Mouse (Mus musculus) CD4-positive, CD25-positive, alpha-beta regulatory T cell, adult 4 months (primary cell): ENCODE measurements around the gene Agtpbp1. TPM values are rescaled to one million over a fixed set of nuclear protein-coding genes. Genes with fewer than 3 reads are reported as not detected.

Experiments
- ATAC-seq: one replicate; pipeline ENCODE4 v1.8.0; 2017
- polyA plus RNA-seq, 2 experiments: library from polyadenylated mRNA; unstranded; fragments of 100-300 nt; shearing (Covaris generic); gene quantifications; one replicate each; pipeline ENCODE4 v1.2.1; 2017

The Agtpbp1 gene
- polyA plus RNA-seq, 2 experiments from 2014 or later, result 18.8 to 22.3 TPM

DNA sequence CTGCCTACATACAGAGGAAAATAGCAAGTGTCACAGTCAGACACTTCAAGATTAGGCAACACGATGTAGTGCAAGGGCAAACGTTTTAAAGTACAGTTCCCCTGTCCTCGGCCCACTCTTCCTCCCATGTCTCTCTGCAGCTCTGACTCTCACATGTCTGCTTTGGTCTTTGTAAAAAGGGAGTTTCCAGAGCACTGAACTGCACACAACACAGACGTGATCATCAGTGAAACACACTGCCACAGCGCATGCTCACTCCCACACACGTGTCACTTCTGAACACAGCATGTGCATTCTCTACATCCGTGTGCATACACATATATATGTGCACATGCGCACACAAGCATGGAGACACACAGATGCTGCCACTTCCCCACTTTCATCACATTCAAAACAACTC is 54.5 kb downstream of the Agtpbp1 start:
- ATAC-seq, result peak; percentile 86

DNA sequence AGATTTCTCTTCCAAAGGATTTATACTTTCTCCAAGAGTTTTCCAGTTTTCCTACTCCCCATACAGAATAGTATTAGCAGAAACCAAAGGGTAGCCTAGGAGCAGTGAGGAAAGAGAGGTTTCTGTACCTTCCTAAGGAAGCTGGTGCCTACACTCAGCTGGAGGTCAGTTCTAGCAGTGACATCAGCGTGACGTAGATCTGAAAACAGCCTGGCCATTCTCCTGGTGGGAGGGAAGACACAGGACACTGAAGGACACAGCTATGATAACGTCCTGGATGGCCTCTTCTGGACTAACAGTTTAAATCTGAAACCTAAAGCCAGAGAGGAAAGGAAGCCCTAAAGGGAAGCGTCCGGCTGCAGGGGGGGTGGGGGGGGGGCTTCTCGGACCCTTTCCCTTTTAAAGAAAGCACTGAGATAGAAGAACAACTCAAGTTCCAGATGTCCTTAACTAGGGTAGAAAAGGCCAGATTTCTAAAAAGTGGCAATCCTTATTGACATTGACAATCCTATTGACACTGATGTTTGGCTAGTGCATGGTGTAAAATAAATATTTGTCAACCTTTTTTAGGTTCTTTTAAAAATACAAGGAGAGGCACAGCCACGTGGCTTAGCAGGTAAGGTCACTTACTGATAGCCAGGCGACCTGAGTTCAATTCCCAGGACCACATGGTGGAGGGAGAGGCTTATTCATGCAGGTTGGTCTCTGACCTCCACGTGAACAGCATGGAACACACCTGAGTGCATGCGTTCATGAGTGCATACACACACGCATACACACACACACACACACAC is 63.6 kb downstream of the Agtpbp1 start:
- ATAC-seq, result no peak

DNA sequence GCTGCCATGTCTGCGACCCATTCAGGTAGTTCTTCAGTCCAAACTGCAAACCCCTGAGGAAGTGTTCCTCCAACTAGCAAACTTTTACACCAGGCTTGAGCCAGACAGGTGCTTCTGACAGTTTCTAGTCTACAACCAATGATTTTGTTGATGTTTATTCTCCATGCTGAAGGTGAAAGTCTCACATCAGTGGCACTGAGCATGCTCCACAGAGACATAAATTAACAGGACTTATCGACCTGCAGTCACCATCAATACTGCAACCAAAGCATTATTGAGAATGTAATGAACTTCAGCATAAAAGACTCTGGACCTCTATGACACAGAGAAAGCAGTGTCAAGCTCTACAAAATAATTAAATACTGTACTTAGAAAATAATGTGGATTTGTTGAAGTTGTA is 64.2 kb downstream of the Agtpbp1 start:
- no peak for ATAC-seq

DNA sequence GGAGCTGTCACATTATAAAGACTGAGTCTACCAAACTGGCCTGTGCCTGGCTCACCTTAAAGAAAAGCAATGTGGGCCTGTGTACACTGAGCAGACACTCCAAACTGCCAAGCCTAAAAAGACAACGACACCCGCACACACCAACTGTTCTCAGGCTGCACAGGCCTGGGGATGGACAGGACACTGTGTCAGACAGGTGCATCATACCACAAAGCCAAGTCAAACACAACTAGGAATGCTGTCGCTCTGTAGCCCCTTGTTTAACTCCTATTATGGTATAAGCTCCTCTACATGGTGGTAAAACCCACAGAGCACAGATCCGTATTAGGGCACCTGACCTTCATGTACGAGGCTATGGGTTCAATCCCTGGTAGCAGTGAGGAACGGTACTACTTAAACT is 65.5 kb downstream of the Agtpbp1 start:
- no peak for ATAC-seq

DNA sequence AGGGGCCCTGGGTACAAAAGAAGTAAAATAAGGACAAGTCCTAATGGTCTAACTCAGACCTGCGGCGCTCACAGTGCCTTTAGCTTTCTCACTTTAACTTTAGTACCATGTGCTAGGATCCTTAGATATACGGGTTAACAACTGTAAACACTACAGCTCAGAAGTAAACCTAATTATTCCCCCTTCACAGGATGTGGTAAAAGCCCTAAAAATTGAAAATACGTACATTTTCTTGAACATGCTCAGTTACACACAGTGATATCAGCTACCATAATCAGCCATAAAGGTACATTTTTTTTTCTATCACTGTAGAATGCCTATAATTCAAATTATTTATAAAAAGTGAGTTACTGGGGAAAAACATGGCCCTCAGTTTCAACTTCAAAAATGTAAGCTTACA is 67.0 kb downstream of the Agtpbp1 start:
- ATAC-seq, result peak; percentile 74

DNA sequence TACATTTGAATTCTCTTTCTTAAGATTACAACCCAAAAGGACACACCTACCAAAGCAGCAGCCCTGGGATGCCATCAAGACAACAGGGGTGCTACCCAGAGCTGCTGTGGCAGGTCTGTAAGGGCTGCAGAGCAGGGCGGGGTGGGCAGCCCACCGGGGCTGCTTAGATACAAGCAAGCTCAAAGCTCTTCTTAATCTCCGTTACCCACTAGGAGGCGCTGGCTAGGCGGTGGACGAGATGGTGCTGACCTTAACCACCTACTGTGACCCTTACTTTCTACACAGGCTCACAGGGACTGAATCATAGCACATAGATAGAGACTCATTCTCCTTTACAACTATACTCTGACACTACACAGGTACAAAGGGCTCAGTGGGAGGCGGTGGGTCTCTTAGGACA is 70.0 kb downstream of the Agtpbp1 start:
- ATAC-seq, result peak; percentile 34

DNA sequence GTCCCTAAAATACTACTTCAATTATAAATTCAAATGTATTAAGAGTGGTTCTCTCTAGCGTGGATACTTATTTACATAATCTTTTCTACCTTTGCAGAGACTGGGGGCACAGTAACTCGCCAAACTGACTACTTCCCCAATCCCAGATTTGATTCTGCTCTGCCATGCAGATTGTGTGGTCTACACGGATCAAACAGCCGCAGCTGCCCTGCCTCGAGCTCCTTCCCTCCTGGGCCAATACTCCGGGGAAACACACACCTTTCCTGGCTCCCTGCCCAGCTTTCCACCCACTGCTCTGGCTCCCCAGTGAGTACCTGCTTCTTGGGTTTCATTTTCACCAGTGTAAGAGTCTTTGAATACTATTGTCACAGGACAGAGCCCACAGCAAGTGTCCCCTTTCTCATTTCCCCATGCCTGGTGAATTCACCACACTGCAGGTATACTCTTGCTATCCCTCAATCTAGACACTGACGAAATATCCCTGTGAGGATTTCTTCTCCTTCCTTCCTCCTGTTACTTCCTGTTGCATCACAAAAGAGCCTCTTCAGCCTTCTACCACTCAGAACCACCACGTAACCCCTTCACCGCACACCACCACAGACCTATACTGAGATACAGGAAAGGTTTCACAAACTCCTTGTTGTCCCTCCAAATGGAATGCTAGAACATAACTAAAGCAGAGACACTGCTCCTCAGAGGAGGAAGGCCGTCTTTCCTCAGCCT is 75.2 kb downstream of the Agtpbp1 start:
- peak; percentile 60 for ATAC-seq

DNA sequence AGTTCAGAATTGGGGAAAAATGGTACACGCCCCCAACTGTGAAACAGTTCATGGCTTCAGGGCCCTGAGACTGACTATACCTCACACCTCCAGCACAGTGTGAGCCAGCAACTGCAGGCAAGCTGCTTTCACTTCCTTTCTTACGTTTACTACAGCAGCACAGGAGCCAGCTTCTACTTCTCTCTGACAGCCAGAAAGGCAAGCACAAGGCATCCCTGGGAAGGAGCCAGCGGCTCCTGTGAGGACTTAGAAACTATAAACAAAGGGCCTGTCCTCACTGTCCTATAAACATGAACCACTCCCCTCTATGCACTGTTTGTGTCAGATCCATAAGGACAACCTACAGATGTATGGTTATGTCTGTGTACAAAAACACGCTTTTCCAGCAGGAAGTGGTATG is 76.4 kb downstream of the Agtpbp1 start:
- peak; percentile 50 for ATAC-seq

DNA sequence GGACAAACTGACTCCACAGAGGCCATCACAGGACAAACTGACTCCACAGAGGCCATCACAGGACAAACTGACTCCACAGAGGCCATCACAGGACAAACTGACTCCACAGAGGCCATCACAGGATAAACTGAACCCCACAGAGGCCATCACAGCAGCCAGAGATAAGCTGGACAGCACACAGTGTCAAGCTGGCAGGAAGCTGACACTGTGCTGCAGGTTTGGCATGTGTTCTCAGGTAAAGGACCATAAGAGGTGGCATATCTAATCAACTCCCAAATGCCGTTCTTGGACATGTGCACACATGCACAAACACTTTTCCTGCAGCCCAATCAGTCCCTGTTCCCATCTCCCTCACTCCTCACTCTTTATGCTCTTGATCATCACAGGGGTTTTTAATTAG is 78.6 kb downstream of the Agtpbp1 start:
- no peak for ATAC-seq

DNA sequence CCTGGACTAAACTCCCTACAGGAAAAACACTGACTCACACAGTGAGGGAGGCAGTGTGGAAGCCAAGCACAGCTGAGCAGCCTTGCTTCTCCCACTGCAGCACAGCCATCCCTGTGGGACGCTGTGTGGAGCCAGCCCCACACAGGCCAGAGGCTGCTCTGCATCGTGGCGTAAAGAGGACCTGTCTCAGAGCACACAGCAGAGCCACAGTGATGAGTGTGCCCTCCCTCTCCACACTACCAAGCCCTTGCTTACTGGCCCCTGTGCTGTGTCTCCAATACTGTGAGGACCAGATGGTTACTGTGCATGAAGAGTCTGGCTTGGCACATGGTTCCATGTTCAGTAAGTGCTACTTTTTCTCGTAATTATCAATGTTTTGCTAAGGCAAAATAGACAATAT is 79.2 kb downstream of the Agtpbp1 start:
- ATAC-seq, result no peak

DNA sequence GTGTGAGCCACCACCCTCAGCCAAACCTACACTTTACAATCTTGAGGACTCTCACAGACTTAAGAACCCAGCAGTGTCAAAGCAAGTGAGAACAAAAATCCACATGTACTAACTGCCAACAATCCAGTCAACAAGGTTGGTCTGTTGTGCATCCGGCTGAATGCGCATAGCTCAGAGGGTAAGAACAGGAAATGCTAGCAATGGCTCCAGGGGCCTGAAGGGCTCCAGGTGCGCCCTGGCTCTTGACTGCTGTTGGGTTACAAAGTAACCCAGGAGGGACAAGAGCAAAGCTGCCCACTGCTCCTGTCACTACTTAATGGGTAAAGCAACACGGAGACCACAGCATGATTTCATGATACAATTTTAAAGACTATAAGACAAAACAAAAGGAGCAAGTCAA is 81.4 kb downstream of the Agtpbp1 start:
- ATAC-seq, result no peak

DNA sequence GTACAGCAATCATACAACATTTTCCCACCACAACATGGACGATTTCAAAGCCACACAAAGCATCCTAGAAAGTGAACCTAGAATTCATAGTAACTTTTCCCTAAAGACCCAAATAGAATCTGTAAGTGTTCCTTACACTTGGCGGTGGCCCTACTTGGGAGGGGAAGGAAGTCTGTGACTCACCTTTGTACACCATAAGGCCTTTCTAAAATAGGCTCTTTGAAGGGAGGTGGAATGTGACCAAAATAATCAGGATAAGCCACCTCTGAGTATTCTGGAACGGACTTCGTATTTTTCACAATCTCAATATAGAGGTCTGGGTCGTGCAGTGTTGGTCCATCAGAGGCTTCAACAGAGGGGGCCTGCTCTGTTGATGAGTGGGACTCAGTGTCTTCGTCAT is 85.2 kb downstream of the Agtpbp1 start:
- ATAC-seq, result no peak

DNA sequence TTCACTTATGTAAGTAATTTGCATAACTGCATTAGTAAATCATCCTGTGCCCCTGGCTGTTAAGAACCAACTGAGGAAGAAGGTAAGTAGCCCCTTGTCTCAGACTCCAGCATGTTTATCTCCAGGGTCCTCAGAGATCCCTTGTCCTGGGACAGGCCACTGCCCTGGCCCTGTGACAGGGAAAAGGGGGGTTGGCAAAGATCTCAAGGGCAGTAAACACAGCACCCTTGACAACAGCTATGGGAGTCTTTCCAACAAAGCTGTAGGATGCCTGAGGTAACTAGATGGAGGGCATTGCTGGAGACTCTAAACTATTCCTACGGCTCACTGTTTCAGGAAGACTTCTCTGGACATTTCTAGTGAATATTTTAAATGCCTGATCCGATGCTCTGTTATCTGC is 85.7 kb downstream of the Agtpbp1 start:
- no peak for ATAC-seq

DNA sequence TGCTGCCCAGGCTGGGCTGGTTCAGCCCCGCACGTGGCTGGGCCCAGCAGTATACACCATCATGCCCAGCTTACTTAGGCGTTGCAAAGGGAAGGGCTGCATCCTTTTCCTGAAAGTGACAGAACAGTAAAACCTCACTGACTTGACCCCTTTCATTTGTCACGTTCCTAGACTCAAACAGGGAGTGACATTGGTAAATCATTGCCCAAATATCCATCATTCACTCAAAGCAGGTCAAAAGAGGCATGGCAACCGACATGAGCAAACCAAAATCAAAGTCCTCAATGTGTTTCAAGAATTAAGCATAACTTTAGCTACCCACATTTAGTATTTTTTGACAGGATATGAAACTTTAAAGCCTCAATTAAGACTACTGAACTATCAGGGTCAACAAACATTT is 86.8 kb downstream of the Agtpbp1 start:
- no peak for ATAC-seq

DNA sequence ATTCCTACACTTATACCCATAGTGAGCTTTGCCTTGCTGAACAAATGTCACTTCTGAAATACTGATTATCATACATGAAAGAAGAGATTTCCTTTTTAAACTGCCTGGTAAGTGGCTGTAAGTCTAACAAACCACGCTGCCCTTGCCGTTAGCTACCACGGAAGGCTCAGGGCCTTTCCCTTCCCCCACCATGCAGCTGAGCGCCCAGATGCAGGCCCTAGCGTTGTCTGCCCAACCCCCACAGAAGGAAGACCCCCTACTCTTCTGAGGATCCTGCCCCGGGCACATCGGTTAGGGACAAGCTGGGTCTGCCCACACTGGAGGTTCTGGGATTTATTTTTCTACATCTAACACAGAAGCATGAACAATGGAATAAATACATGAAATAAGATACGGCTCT is 89.2 kb downstream of the Agtpbp1 start:
- no peak for ATAC-seq

DNA sequence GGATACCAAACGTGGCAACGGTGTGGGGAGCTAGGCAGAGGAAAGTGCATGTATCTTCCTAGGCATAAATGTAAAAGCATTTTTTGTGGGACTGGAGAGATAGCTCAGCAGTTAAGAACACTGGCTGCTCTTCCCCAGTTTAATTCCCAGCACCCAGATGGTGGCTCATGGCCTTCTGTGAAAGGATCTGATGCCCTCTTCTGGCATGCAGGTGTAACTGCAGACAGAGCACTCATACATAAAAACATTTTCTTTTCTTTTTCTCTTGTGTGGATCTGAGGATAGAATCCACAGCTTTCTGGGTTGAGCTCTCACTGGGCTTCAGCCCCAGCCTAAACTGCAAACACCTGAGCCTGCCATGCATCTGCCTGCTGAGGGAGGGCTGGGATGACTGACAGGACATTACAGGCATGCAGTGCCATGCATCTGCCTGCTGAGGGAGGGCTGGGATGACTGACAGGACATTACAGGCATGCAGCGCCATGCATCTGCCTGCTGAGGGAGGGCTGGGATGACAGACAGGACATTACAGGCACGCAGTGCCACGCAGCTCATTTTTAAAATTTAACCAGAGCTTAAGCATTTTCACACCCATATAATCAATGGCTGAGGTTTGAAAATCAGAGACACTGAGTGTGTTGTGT is 90.3 kb downstream of the Agtpbp1 start:
- ATAC-seq, result no peak

DNA sequence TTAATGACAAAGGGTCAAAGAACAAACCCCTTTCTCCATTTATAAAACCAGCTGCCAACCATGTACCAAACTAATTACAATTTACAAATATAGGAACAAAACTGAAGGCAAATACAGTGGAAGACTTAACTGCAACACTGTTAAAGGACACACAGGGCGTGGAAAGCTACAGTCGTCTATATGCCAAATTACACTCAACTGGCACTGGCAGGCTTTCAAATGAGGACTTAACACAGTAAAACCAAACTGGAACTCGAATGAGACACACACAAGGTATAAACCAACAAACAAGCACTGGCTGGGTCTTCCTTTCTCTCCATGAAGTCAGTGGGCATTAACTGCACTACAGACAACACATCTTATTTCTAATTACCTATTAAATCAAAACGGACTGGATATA is 94.3 kb downstream of the Agtpbp1 start:
- no peak for ATAC-seq

DNA sequence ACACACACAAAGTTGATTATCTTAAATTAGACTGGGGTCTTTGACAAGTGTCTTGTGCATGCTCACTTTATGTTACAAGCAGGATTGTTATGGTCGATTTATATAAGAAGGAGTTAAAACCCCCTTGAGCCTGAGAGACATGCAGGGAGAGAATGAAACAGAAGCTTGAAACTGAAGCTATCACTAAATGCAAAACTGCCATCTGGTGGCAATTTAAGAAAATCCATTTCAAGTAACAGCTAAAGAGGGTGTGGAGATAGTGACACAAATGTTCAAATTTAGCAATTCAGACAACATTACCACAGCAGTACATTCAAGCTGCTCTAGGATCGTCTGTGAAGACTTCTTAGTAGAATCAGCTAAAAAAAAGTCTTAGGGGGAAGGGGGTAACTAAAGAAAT is 95.9 kb downstream of the Agtpbp1 start:
- no peak for ATAC-seq

DNA sequence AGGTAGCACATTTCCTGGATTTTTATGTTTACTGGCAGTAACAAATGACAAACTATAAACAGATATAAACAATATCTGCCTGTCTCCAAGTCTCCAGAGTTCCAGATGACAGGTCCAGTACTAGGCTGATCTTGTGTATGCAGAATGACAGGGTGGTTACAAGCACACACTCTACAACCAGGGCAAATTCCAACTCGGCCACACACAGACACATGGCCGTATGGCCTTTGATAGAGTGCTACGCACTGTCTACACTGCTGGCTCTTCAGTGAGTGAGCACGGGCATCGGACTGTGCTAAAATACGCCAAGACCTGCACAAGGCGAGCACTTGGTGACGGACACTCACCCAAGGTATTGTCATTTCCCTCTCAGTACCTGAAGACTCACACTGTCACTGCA is 97.7 kb downstream of the Agtpbp1 start:
- no peak for ATAC-seq

DNA sequence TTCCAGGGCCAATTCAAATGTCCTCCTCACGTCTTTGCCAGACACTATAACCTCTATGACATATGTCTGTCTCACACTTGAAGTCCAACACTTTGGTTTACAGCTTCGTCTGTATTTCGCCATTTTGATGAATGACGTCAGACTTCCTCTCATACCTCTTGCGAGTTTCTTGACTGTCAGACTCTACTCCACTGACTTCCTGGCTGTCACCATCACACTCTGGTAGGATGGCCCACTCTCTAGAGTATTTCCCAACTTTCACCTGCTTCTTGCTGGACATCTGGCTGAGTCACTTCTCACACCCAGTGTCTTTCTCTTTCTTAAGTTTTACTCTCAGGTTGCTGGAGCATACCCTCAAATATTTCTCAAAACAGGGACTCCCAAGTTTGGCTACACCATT is 98.8 kb downstream of the Agtpbp1 start:
- no peak for ATAC-seq

DNA sequence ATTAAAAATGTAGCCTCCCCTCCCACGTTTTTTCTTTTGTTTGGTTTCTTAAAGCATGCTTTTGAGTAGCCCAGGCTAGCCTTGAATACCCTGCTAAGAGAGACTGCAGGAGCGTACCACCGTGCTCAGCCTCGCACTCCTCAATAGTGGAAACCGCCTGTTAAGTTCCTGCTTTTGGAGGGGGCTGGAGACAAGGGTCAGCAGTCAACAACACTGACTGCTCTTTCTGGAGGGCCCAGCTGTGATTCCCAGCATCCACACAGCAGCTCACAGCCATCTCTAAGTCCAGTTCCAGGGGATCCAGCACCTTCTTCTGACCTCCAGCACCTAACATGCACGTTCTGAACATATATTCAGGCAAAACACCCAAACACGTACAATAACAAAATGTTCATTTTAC is 99.6 kb downstream of the Agtpbp1 start:
- ATAC-seq, result no peak

DNA sequence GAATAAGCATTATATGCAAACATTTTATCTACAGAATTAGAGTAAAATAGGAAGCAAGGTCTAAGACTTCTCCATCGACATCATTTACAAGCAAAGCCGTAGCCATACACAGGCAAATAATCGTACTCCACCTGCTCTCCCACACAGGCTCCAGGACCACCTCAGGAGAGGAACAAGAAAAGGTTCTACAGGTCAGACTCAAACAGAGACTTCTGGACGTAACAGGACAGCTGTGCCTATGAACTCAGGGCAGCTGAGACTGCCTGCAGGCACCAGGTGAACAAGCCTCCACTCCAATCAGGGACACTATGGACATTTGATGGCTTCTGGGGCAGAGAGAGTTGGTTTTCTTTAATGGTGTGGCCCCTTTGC is 103.6 kb downstream of the Agtpbp1 start:
- ATAC-seq, result no peak

DNA sequence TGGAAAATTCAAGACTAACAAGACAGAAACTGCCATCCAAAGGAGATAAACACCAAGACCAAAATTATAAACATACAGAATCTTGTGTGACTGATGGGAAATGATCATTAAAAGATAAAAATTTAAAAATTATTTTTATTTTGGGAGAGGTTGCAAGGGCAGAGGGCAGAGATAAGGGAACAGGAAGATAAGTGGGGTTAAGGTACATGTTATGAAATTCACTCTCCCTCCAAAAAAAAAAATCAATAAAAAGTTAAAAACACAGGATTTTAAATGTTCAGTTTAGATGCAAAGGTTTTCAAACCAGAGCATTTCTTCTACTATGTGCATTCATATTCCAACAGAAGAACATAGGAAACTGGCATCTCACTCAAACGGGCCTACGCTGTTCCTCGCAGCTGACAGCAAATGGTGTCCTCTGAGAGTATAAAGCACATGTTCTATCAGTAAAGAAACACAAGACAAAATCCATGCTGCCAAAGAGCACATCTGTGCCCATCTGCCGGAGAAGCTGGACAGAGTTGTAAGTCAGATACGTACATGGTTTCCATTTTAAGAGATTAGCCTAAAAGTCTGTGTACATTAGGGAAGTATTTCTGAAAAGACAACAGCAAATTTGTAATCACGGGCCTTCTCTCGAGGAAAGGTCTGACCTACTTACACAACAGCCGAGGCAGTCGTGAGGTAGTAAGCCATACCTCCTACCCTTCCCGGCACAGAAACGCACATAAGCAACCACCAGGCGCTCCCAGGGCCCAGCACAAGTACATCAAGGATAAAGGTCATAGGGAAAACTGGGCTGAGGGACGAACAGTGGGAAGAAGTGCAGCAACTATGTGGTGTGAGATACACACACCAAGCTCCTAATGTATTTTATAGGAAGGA is 104.2 kb downstream of the Agtpbp1 start:
- ATAC-seq, result no peak
